Comparison of ENCODE assay signal across 11 mouse cellular contexts in the genomic region with DNA sequence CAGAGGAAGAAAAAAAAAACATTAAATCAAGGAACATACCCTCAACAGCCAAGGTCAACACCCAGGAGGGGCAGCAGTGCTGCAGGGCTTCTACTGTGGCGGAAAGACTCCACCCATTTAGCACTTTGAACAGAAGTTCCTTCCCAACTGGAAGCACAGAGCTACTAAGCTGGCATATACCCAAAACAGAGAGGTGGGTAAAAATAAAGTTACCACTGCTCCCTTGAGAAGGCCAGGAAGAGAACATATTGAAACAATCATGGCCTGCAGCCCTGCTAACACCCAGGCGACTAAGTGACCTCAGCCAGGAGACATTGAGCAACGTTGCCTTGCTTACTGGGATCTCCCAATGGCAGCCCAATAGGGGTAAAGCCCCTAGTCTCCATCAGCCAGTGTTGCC.
DNase-seq lines count a peak whose midpoint lies in the region; ATAC-seq and TF ChIP-seq lines count a peak whose summit lies in the region.
"Had no signal": no experiment of that assay in that cellular context is flagged by ENCODE, and none has a peak within 500 bp of the region (broad histone marks: within the 10 kb centered on the region; RNA-seq: fewer than 3 reads in every experiment).

No protein-coding gene starts in this region.

- no peaks in the 10 kb centered on the region for H3K9me3 ChIP-seq in lung, postnatal 0 days (ENCODE audit: low read length)
- H3K9me3 ChIP-seq in forebrain, embryonic 14.5 days (replicated peaks; ENCODE audit: control insufficient read depth, low read length), result no peaks in the 10 kb centered on the region; the same call in 1 of the 2 replicates
- H3K9me3 ChIP-seq: hindbrain, embryonic 15.5 days had no signal

- peak; percentile 61; the same call in 1 of the 2 replicates for TF ChIP-seq EP300 in lung, postnatal 0 days (IDR thresholded peaks at IDR 0.05)

- TF ChIP-seq CTCF in lung, postnatal 0 days (IDR thresholded peaks at IDR 0.05), result 0 out of 2 replicates have a peak, but pooled peaks have one; percentile 26

- DNase-seq in adrenal gland, postnatal 14 days, result peak; percentile 38
- DNase-seq in adrenal gland, postnatal 25 days, result no peak
- peak; percentile 27 for DNase-seq in heart, postnatal 4 days
- DNase-seq in lung, postnatal 0 days (ENCODE audit: low spot score), result peak; percentile 89
- DNase-seq in forebrain, embryonic 14.5 days (ENCODE audit: low spot score), result no peak
- no peak for DNase-seq in Muller cell, postnatal 12 days (ENCODE audit: inconsistent ontology term)
- DNase-seq: cerebellum, adult 9-11 months had no signal

- peak; percentile 83 for ATAC-seq in lung, postnatal 0 days
- ATAC-seq in activated CD4-positive, CD25-positive, alpha-beta regulatory T cell, adult 4 months, result no peak
- ATAC-seq in forebrain, embryonic 14.5 days, result no peak

- H3K27ac ChIP-seq in brown adipose tissue, adult 24 weeks (replicated peaks; ENCODE audit: low read depth, low read length), result peak overlapping the region; percentile 19
- peak overlapping the region; percentile 33; the same call in 1 of the 2 replicates for H3K27ac ChIP-seq in lung, postnatal 0 days (ENCODE audit: low read length)
- no peak overlapping the region for H3K27ac ChIP-seq in forebrain, embryonic 14.5 days (ENCODE audit: low read depth, low read length)
- H3K27ac ChIP-seq: hindbrain, embryonic 15.5 days had no signal

- 16% methylated on average over 3 of the region's 3 CpGs for WGBS in lung, postnatal 0 days
- WGBS in forebrain, embryonic 14.5 days, result 94% methylated on average over 3 of the region's 3 CpGs

- no peaks in the 10 kb centered on the region for H3K27me3 ChIP-seq in lung, postnatal 0 days (replicated peaks; ENCODE audit: insufficient read depth, low read length)
- H3K27me3 ChIP-seq in forebrain, embryonic 14.5 days (replicated peaks; ENCODE audit: control insufficient read depth, insufficient read depth, low read length), result no peaks in the 10 kb centered on the region
- H3K27me3 ChIP-seq: hindbrain, embryonic 15.5 days had no signal

- H3K4me2 ChIP-seq in lung, postnatal 0 days (replicated peaks; ENCODE audit: low read depth, low read length), result peak overlapping the region; percentile 30; the same call in 1 of the 2 replicates
- H3K4me2 ChIP-seq in forebrain, embryonic 14.5 days (ENCODE audit: low read length), result no peak overlapping the region
- H3K4me2 ChIP-seq: hindbrain, embryonic 15.5 days had no signal

- peaks cover 19% of the 10 kb centered on the region for H3K4me1 ChIP-seq in brown adipose tissue, adult 24 weeks (ENCODE audit: control insufficient read depth, insufficient read depth, insufficient read length, low read length)
- H3K4me1 ChIP-seq in lung, postnatal 0 days (ENCODE audit: insufficient read depth, low read depth, low read length), result peaks cover 11% of the 10 kb centered on the region; the same call in 1 of the 2 replicates
- H3K4me1 ChIP-seq in forebrain, embryonic 14.5 days (ENCODE audit: control insufficient read depth, insufficient read depth, low read length), result 0 out of 2 replicates have a peak, but pooled peaks cover 5% of the 10 kb centered on the region

- no peak overlapping the region for H3K9ac ChIP-seq in lung, postnatal 0 days (replicated peaks; ENCODE audit: low read depth)
- no peak overlapping the region for H3K9ac ChIP-seq in forebrain, embryonic 14.5 days (ENCODE audit: low read length)
- H3K9ac ChIP-seq: hindbrain, embryonic 15.5 days had no signal

- no peaks in the 10 kb centered on the region for H3K36me3 ChIP-seq in lung, postnatal 0 days (ENCODE audit: insufficient read depth, low read length)
- H3K36me3 ChIP-seq in forebrain, embryonic 14.5 days (ENCODE audit: control insufficient read depth, insufficient read depth, low read length), result no peaks in the 10 kb centered on the region
- H3K36me3 ChIP-seq: hindbrain, embryonic 15.5 days had no signal

- H3K4me3 ChIP-seq in brown adipose tissue, adult 24 weeks (ENCODE audit: insufficient read depth, low read depth, low read length), result no peak overlapping the region
- H3K4me3 ChIP-seq in lung, postnatal 0 days (ENCODE audit: low read depth, low read length), result no peak overlapping the region
- no peak overlapping the region for H3K4me3 ChIP-seq in forebrain, embryonic 14.5 days (ENCODE audit: low read depth, low read length)
- H3K4me3 ChIP-seq: hindbrain, embryonic 15.5 days; megakaryocyte, embryonic 14.5 days had no signal

Comparison
In these comparisons a context has a peak if more than half of its experiments do, and no peak if none do; other contexts are left out.
1. DNase-seq: peak in adrenal gland, postnatal 14 days (single experiment), heart, postnatal 4 days (single experiment) and lung, postnatal 0 days (single experiment); none in adrenal gland, postnatal 25 days (single experiment), forebrain, embryonic 14.5 days (single experiment) and Muller cell, postnatal 12 days (single experiment).